Mouse (Mus musculus) T-cell, adult 66 days (primary cell): Measurements from ENCODE around the gene Casq2. TPM values are rescaled to one million over a fixed set of nuclear protein-coding genes. Genes with fewer than 3 reads are reported as not detected.

ENCODE experiments used
- total RNA-seq, 2 experiments: library from RNA; stranded (reverse); gene quantifications; 3 replicates in 1 of 2; 4 replicates in 1 of 2; pipeline ENCODE4 v1.2.4; 2023

Casq2 gene
- total RNA-seq = not detected

DNA sequence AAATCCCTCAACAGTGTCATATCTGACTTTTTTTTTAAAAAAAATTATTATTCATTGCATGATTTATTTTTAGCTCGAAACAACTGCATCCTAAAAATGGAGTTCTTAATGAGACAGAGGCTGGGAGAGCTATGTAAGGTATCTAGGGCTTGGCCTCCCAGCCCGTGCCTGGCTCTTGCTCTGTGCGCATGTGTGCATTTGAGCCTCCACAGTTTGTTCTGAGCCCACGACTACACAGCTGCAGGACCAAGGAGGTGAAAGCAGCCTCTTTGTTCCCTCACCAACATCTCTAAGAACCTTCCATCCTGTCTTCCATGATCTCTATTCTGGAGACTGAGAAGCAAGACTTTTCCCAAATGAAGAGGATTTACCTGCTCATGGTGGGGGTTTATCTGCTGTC is at the start of gene Casq2:
TSS of gene Casq2 (plus strand) at position 133 of the 400 bp plus-strand sequence.

Other genes starting within 250 kb of the Casq2 start
- not detected for gene Mab21l3, start 237.5 kb upstream of the Casq2 start, total RNA-seq
- 1 to 10 TPM; 3.6 to 4.7 TPM for gene Slc22a15, start 162.0 kb upstream of the Casq2 start, total RNA-seq
- not detected for gene Nhlh2, start 76.3 kb upstream of the Casq2 start, total RNA-seq
- gene Vangl1, start 118.3 kb downstream of the Casq2 start, total RNA-seq = not detected